Mouse (Mus musculus): ENCODE data around the gene Ccno. TPM values are rescaled to one million over a fixed set of nuclear protein-coding genes. Genes with fewer than 3 reads are reported as not detected.
"Not testable (repeated sequence)": the region's sequence is repeated elsewhere in the genome, so short reads cannot be mapped to it uniquely, and the experiment has no call there.

The Ccno gene
- total RNA-seq, 4 experiments from 2014 or later: not detected

DNA sequence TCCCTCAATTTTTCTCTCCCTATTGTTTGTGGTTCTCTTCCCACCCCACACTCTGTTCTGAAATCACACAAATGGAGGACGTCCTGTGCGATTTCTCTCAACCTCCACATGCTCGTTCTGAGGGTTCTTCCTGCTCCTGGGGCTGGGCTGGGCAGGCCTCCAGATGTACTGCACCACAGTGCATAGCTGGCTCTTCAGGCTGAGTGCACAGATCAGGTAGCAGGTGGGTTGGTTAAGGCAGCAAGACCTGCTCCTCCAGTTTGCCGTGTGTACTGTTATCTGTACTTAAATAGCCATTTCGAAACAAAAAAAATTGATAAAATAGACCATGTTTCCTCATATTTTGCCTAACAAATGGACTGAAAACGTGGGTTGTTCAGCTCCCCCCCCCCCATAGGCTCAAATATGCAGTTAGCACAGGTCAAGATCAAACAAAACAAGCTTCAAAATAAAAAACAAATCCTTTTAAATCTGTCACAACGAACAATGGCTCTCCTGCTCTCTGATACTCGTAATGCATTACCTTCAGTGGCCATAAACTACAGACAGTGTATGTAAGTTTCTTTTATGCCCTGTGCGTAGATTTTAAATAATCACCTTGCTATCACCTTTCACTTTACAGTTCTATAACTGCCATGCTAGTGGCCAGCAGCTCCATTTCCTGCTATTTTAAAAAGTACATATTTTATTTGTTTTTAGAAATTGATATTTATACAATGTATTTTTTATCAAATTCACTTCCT lies 13.1 kb downstream of the Ccno start:
- DNase-seq (ENCODE audit: low spot score in 2 of 2): no peak

DNA sequence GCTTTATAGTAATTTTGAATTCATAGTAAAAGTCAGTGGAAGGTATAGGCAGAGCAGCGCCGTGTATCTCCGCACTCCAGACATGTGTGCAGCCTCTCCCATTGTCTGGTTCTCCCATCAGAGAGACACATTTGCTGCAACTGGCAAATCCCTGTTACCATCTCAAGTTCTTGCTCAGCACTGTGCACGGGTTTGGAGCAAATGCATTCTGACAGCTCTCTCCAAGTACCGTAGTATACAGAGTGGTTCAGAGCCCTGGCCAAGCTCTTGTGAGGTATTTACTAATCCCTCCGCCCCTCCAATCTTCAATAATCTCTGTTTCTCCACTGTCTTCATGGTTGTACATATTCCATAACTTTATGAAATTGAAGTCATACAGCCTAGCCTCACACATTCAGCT lies 25.1 kb downstream of the Ccno start:
- DNase-seq (ENCODE audit: low spot score in 2 of 2): no peak

DNA sequence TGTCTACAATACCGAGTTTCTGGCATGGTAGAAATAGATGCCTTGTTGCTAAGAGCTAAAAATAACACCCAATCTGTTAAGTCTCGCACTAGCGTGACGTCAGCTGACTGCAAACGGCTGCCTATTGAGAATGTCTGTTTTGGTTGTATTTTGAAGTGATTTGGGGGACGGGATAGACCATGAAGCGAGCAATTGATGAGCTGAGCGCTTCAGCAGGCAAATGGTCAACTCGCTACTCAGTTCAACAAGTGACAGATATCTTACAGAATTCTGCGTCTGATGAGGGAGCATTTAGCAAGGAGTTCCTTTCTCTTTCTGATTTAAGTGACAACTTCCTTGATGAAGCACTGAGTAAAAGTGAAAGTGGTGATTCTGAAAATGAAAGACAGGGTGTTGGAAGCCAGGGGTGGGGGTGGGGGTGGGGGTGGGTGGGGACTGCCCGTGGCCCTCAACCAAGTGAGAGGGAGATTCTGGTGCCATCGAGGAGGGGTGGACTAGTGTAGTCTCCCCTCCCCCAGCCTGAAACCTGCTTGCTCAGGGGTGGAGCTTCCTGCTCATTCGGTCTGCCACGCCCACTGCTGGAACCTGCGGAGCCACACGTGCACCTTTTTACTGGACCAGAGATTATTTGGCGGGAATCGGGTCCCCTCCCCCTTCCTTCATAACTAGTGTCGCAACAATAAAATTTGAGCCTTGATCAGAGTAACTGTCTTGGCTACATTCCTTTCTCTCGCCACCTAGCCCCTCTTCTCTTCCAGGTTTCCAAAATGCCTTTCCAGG lies 25.8 kb downstream of the Ccno start:
- not testable (repeated sequence) for DNase-seq (ENCODE audit: low spot score in 2 of 2)

DNA sequence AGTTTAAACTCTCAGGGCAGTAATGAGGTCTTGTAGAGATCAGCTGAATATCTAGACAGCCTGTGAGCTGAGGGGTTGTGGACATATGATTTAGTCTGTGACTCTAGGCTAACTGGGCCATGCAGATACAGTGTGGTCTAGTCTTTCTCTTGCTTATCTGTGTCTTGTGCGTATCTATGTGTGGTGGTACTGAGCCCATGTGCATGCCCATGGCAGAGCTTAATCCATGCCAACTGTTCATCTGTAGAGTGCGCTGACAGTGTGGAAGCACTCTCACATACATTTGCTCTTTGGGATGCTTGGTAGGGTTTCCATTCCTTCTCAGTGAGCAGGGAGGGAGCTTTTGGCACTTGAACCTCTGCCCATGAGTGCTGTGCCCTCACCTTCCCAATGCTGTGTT lies 33.9 kb downstream of the Ccno start:
- no peak for DNase-seq (ENCODE audit: low spot score in 2 of 2)

DNA sequence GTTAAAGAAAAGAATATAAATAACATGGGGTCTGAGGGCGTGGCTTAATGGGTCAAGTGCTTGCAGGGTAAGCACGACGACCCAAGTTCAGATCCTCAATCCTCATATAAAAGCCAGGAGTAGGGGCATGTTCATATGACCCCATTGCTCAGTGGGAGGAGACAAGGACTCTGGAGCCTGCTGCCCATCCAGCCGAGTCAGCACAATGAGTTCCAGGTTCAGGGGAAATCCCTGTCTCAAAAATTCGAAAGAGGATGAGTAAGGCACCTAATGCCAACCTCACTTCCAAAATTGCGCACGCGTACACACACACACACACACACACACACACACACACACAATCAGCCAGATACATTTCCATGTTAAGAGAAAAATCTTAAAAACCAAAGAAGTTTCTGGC lies 34.9 kb downstream of the Ccno start:
- DNase-seq (ENCODE audit: low spot score in 2 of 2): no peak

DNA sequence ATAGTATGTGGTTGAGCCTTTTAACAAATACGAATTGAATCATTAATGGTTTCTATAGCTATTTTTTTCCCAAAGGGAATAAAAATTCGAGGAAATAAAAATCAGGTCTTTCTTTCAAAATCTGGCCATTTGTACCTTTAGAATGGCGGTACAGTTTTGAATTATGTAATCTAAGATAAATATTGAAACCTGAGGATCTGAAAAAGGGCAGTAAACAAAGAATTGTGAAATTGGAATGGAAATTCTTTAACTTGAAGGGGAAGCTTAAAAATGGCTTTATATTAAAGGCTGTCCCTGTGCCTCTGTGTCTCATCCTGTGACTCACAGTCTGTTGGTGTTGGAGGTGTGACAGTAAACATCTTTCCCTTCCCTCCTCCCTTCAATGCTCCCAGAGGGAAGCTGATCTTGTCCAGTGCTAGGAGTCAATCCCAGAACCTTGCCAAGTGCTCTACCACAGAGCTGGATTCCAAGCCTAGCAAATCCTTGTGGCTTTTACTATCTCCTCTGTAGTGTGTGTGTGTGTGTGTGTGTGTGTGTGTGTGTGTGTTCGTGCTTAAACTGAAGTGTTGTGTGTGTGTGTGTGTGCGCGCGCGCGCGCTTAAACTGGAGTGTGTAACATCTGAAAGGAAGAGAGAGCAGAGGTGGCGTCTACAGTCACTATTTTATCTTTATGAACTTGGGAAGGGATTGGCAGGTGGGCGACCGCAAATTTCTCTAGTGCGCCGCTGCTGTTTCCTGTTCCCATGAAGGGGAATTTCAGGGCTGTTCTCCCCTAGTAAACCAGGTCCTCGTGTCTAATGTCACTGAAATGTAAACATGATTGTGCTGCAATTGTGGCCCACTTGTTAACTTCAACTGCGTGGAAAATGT lies 35.9 kb downstream of the Ccno start:
- no peak for DNase-seq (ENCODE audit: low spot score in 2 of 2)

DNA sequence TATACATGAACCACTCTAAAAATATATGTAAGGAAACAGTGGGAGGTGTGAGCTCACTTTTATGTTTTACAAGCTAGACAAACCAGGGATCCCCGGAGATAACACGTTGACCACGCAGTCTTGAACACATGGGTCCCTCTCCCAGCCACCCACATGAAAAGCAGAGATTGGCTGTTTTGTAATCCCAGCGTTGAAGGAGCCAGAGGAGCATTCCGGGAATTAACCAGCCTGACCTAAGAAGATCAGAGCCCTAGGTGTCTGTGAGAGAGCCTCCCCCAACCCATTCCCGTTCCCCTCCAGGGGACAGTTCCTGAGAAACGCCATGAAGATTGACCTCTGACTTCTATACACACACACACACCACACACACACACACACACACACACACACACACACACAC lies 43.7 kb downstream of the Ccno start:
- no peak for DNase-seq (ENCODE audit: low spot score in 2 of 2)

DNA sequence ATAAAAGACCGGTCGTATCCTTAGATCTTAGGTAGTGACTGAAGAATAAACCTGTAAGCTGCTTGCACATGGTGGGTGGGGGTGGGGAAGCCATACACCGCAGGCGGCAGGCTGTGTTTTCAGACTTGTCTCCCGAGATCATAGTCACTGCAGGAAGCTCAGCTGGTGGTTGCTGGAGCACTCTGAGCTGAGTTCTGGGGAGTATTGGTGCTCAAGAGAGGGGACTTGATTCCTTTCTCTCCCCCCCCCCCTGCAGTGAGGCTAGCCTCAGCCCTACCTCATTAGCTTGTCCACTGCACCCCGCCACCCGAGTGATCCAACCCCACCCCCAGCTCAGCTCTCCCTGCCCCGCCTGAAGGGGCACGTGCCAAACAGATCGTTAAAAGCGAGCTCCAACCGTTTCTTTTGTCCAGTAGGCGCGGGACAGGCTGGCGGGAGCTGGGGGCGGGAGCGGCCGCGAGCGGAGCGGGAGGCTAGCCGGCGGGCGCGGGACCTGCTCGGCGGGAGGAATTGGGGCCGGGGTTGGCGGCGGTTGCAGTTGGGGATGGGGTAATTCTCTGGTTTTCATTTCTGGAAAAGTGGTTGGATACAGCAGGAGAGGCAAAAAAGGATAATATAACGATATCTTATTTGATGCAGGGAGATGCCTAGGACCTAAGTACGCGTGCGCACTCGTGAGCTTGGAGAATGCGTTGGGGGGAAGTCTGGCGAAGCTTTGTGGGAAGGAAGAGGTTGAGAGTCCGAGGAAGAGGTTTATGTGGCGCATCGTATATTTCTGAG lies 44.4 kb downstream of the Ccno start:
- no peak for DNase-seq (ENCODE audit: low spot score in 2 of 2)

DNA sequence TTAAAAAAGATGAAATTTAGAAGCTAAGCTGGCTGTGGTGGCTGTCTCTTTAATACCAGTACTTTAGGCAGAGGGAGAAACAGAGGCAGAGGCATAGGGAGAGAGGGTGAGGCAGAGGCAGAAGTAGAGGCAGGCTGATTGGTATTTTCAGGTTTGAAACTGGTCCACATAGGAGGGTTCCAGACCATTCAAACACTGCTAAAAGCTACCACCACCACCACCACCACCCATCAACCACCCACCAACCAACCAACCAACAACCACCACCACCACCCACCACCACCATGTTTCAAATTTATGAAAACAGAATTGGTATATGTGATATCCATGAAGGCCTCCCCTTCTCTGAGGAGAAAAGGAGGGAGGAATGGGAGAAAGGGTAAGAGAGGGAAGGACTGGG lies 45.2 kb downstream of the Ccno start:
- DNase-seq (ENCODE audit: low spot score in 2 of 2): no peak

DNA sequence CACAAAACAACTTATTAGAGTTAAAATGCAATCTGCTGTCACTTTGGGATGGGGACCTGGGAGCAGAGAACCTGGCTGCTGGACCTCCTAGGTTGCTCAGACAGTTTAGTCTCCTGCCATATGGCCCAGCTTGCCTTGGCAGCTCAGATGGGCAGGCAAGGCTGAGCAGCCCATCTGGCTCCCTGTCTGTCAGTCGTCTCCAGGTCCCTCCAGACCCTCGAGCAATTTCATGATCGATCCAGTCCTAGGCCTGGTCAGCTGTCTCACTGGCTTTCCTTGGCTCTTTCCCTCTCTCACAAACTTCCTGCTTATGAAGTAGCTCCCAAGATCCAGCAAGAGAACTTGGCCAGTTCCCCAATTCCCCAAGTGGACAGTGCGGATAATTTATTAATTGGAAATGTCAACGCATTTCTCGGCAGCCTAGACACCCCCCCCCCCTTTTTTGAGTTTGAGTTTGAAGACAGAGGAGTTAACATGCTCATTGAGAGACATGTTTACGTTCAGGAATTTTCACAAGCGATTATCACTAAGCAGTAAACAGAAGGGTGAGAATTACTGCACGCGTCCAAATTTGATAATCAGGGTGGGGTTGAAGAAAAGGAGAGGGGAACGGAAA lies 46.8 kb downstream of the Ccno start:
- DNase-seq (ENCODE audit: low spot score in 2 of 2): no peak

DNA sequence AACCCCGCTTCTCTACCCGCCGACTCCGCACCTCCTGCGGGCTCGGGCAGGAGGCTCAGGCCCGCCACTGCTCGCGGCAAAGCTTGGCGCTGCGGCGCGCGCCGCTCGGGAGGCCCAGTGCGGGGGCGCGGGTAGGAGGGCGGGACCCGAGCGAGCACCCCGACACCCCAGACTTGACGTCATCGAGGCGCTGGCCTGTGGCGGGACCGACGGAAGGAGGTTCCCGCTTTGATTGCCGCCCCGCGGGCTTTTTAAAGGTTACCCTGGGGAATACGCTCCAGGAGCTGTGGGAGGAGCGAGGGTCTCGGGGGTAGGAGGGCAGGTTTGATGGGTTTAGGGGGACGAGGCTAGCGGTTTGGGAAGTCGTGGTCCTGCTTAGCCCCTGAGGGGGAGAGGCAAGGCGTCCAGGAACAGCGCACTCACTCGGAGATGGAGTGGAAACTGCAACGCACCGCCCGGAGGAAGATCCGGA lies 47.4 kb downstream of the Ccno start, which contains the start of gene Cdc20b:
Cdc20b (plus strand) TSS at position 162 of the 472 bp plus-strand sequence.
- DNase-seq (ENCODE audit: low spot score in 2 of 2): peak in 1 of 2 experiments; percentile 5

DNA sequence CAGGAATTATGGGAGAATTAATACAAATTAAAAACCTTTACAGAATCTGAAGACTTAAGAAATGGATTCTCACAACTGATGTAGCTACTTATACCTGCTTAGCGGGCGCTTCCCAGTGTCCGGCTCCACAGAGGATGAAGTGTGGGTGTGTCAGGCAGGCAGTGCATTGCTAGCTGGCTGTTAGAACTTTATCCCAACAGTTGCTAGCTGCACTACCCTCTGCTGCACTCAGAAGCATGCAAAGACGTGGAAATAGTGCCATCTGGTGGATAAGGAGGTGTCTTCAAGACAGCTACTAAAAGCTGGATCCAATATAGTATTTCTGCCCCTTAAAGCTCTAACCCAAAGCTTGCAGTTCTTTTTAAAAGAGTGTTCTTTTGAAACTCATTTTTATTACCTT lies 48.2 kb downstream of the Ccno start:
- peak; percentile 19 to 33 for DNase-seq (ENCODE audit: low spot score in 2 of 2)

Small RNA genes within 50 kb of the gene (microRNA-seq; reads per million reads assigned to microRNA genes)
- gene Mir449a (not detected), gene Mir449b (not detected), gene Mir449c (not detected)

Other genes with a start within 250 kb of the Ccno start
- 10 to 100 TPM; 33.7 to 45.4 (median 40.9) TPM for gene Plpp1, start 187.0 kb upstream of the Ccno start, total RNA-seq (2022)
- gene Mtrex, start 60.4 kb upstream of the Ccno start, total RNA-seq (2022): 10 to 100 TPM; 27.2 to 32.1 (median 28.2) TPM
- 10 to 100 TPM; 15.3 to 16.8 (median 16.3) TPM for gene Dhx29, start 60.3 kb upstream of the Ccno start, total RNA-seq (2022)
- not detected for gene Mcidas, start 6.0 kb downstream of the Ccno start, total RNA-seq (2022)
- gene Cdc20b, start 47.3 kb downstream of the Ccno start, total RNA-seq (2022): not detected
- gene Gpx8, start 58.6 kb downstream of the Ccno start, total RNA-seq (2022): 1 to 10 TPM; 2.9 to 5.1 (median 4.2) TPM
- gene Gzma, start 113.2 kb downstream of the Ccno start, total RNA-seq (2022): not detected
- under 1 TPM in 3 of 4 experiments, not detected in 1; 0.29 to 0.49 (median 0.43) TPM for gene Esm1, start 221.9 kb downstream of the Ccno start, total RNA-seq (2022)
- gene Gzmk, start 238.1 kb downstream of the Ccno start, total RNA-seq (2022): not detected